ENCODE assay signal across 22 mouse cellular contexts in genomic region chr12:96235510-96235909, GRCm38 (mm10).
A peak's percentile ranks its signal among the peaks of the same experiment; 100 is the strongest.
DNase-seq lines count a peak whose midpoint lies in the region; ATAC-seq and TF ChIP-seq lines count a peak whose summit lies in the region.
"Had no signal": no experiment of that assay in that cellular context is flagged by ENCODE, and none has a peak within 500 bp of the region (broad histone marks: within the 10 kb centered on the region; RNA-seq: fewer than 3 reads in every experiment).

No protein-coding gene starts in this region.

- H3K9me3 ChIP-seq in stomach, postnatal 0 days (ENCODE audit: control insufficient read depth, low read length) = no peaks in the 10 kb centered on the region
- H3K9me3 ChIP-seq: G1E had no signal

- ATAC-seq in common myeloid progenitor, adult 5-6 weeks (replicated peaks; ENCODE audit: low read depth, poor library complexity, severe bottlenecking) = peak; percentile 73
- peak; percentile 98 for ATAC-seq in granulocyte monocyte progenitor cell, adult 5-6 weeks (replicated peaks; ENCODE audit: poor library complexity, severe bottlenecking)
- ATAC-seq in megakaryocyte progenitor cell, adult 5-6 weeks (replicated peaks; ENCODE audit: poor library complexity) = peak; percentile 88
- ATAC-seq in stomach, postnatal 0 days (ENCODE audit: low FRiP score, low TSS enrichment) = no peak
- ATAC-seq: activated CD4-positive, CD25-positive, alpha-beta regulatory T cell, adult 4 months; CD4-positive, CD25-positive, alpha-beta regulatory T cell, adult 4 months; Patski had no signal

- DNase-seq in 416B (ENCODE audit: low read depth) = peak; percentile 74
- no peak for DNase-seq in stomach, postnatal 0 days (ENCODE audit: low spot score)
- no peak for DNase-seq in kidney, postnatal 14 days
- no peak for DNase-seq in kidney, postnatal 10 days
- no peak for DNase-seq in B cell, adult 2 months
- DNase-seq: adrenal gland, adult 2 months; adrenal gland, adult 8-10 months; adrenal gland, postnatal 10 days; adrenal gland, postnatal 14 days; adrenal gland, postnatal 25 days; cerebellum, adult 11 months; cerebellum, adult 11-12 months; cerebellum, adult 18-20 months; cerebellum, adult 2 months had no signal

- H3K36me3 ChIP-seq in stomach, postnatal 0 days (ENCODE audit: control insufficient read depth, insufficient read depth, low read length) = no peaks in the 10 kb centered on the region
- H3K36me3 ChIP-seq: G1E had no signal

- no peak overlapping the region for H3K9ac ChIP-seq in stomach, postnatal 0 days (ENCODE audit: low read length)

- no peak overlapping the region for H3K4me3 ChIP-seq in stomach, postnatal 0 days (ENCODE audit: low read depth, low read length)

- no peaks in the 10 kb centered on the region for H3K4me1 ChIP-seq in stomach, postnatal 0 days (replicated peaks; ENCODE audit: control insufficient read depth, insufficient read depth)

- TF ChIP-seq CTCF in stomach, postnatal 0 days (IDR thresholded peaks at IDR 0.05; ENCODE audit: low read depth) = no peak

- H3K27me3 ChIP-seq in stomach, postnatal 0 days (ENCODE audit: control insufficient read depth, insufficient read depth, low read length) = no peaks in the 10 kb centered on the region
- H3K27me3 ChIP-seq: CH12.LX, Patski had no signal

- no peak overlapping the region for H3K27ac ChIP-seq in stomach, postnatal 0 days (replicated peaks)

- no peak overlapping the region for H3K4me2 ChIP-seq in stomach, postnatal 0 days (replicated peaks; ENCODE audit: low read depth)

- no peak for TF ChIP-seq EP300 in stomach, postnatal 0 days (optimal IDR thresholded peaks at IDR 0.05)

- WGBS in stomach, postnatal 0 days = 95% methylated on average over 1 of the region's 1 CpGs
